Mouse (Mus musculus) midbrain, embryonic 13.5 days (tissue): ENCODE results near the gene Chrna1. TPM values are rescaled to one million over a fixed set of nuclear protein-coding genes. Genes with fewer than 3 reads are reported as not detected.

Experiments used
- ATAC-seq: fragments of 200-750 bp; cut with Nextera tagmentation; 2 replicates; pipeline ENCODE4 v1.8.0; 2017; ENCODE audit warnings: mild to moderate bottlenecking, moderate TSS enrichment, moderate library complexity
- H3K27ac ChIP-seq: fragments of 300-500 bp; sonication (generic); 2 replicates; pipeline ENCODE4 v1.5.1; 2015; ENCODE audit warnings: inconsistent platforms, mild to moderate bottlenecking, moderate library complexity
- H3K27me3 ChIP-seq: fragments of 300-500 bp; sonication (generic); 2 replicates; pipeline ENCODE4 v1.6.1; 2015; ENCODE audit warnings: mild to moderate bottlenecking, inconsistent platforms
- H3K36me3 ChIP-seq: fragments of 300-500 bp; sonication (generic); 2 replicates; pipeline ENCODE4 v1.6.1; 2015; ENCODE audit warnings: mild to moderate bottlenecking, inconsistent platforms
- H3K4me1 ChIP-seq: fragments of 300-500 bp; sonication (generic); replicated peaks from 2 replicates; pipeline ENCODE4 v1.6.1; 2015; ENCODE audit warnings: inconsistent platforms
- H3K4me2 ChIP-seq: fragments of 300-500 bp; sonication (generic); replicated peaks from 2 replicates; pipeline ENCODE4 v1.6.1; 2015; ENCODE audit warnings: moderate library complexity, mild to moderate bottlenecking, inconsistent platforms
- H3K4me3 ChIP-seq: fragments of 300-500 bp; sonication (generic); replicated peaks from 2 replicates; pipeline ENCODE4 v1.5.1; 2015; ENCODE audit warnings: mild to moderate bottlenecking, inconsistent platforms
- H3K9ac ChIP-seq: fragments of 300-500 bp; sonication (generic); replicated peaks from 2 replicates; pipeline ENCODE4 v1.6.1; 2015; ENCODE audit warnings: mild to moderate bottlenecking, inconsistent platforms
- H3K9me3 ChIP-seq: fragments of 300-500 bp; sonication (generic); 2 replicates; pipeline ENCODE4 v1.6.1; 2016; ENCODE audit warnings: mild to moderate bottlenecking, inconsistent platforms
- WGBS: fragments of 180-500 bp; shearing (Covaris S2); methylation state at CpG from one replicate; pipeline ENCODE4 v1.1.7; 2015; 5-methylcytosine and 5-hydroxymethylcytosine counted together
- polyA plus RNA-seq: library from polyadenylated mRNA; unstranded; fragments of >200 nt; fragmentation: Nextera tagmentation; extraction: Ambion mirVana; gene quantifications from 2 replicates; pipeline ENCODE4 v1.2.1, GENCODE M21; 2015

The Chrna1 gene
- polyA plus RNA-seq, 1 experiment from 2014 or later: 0.12 TPM

DNA sequence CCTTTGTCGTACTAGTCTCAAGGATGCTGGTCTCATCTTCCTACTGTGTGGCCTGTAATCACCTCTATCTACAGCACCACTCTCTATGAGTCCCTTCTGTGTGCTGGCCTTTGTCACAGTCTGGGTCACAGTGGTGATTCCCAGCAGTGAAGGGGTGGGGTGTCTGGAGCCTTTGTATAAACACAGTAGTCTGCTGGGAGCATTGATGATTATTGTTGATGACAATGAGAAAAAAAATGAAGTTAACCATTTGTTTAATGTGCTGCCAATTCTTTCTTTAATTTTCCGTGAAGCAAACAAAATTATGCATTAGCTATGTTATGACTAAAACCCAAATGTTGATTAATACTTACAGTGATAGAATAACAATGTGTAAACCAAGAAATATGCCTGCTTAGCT, 8.8 kb upstream of the Chrna1 start:
- H3K9ac ChIP-seq: no peak overlapping the region
- H3K4me3 ChIP-seq: no peak overlapping the region
- peaks cover 23% of the 10 kb centered on the region; the same call in 1 of the 2 replicates for H3K27me3 ChIP-seq
- no peak for ATAC-seq
- no peaks in the 10 kb centered on the region for H3K36me3 ChIP-seq
- H3K4me1 ChIP-seq: peaks cover 18% of the 10 kb centered on the region
- H3K27ac ChIP-seq: no peak overlapping the region
- H3K9me3 ChIP-seq: no peaks in the 10 kb centered on the region
- WGBS: 77% methylated on average over 2 of the region's 2 CpGs
- no peak overlapping the region for H3K4me2 ChIP-seq

DNA sequence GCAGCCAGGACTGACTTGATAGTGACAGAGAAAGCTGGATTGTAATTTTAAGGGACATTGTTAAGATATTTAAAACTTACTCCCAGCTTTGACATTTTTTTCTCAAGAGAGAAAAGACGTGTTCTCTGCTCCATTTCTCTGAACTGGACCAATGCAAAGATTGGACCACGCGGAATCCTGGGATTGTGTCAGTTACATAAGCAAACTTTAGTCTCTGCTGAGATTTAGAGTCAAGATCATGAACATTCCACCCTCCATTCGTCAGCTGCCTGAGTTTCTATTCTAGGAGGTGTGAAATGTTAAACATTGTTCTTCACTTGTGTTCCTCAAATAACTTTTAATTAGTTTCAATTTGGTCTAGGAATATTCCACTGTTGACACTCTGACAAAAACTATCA, 7.0 kb upstream of the Chrna1 start:
- Histone ChIP-seq H3K9ac (no peak overlapping the region), H3K4me3 (no peak overlapping the region), H3K27ac (no peak overlapping the region), H3K36me3 (no peaks in the 10 kb centered on the region), H3K4me1 (peaks cover 18% of the 10 kb centered on the region), H3K9me3 (no peaks in the 10 kb centered on the region), H3K4me2 (no peak overlapping the region), H3K27me3 (peaks cover 28% of the 10 kb centered on the region; the same call in 1 of the 2 replicates)
- 70% methylated on average over 4 of the region's 4 CpGs for WGBS
- no peak for ATAC-seq

DNA sequence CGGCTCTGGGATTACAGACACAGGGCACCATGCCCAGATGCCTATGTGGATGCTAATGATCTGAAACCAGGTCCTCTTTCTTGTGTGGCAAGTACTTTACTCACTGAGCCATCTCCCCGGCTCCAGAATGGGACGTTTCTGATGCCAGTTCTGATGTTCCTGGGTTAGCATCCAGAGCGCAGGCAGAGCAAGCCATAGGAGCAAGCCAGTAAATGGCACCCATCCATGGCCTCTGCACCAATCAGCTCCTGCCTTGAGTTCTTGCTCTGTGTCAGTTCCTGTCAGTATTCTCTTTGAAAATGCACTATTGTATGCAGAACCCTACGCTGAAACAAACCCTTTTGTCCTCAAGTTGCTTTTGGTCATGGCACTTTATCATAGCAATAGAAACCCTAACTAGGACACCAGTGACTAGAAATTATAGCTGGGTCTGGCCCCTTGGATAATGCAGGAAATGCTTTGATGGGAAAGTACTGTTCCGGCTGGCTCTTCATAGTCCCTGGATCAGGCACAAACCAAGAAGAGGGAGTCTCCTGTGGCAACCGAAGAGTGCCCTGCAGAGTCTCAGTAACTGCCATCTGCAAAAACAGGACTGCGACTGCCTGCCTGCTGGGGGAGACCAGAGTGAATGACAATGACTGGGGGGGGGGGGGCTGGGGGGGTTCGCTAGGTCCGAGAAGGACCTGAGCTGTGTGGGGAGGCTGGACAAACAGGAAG, 6.4 kb upstream of the Chrna1 start:
- no peaks in the 10 kb centered on the region for H3K9me3 ChIP-seq
- ATAC-seq: no peak
- H3K36me3 ChIP-seq: no peaks in the 10 kb centered on the region
- H3K27me3 ChIP-seq: peaks cover 28% of the 10 kb centered on the region; the same call in 1 of the 2 replicates
- no peak overlapping the region for H3K4me3 ChIP-seq
- H3K9ac ChIP-seq: no peak overlapping the region
- H3K4me2 ChIP-seq: no peak overlapping the region
- 45% methylated on average over 10 of the region's 10 CpGs for WGBS
- no peak overlapping the region for H3K27ac ChIP-seq
- H3K4me1 ChIP-seq: peaks cover 18% of the 10 kb centered on the region

DNA sequence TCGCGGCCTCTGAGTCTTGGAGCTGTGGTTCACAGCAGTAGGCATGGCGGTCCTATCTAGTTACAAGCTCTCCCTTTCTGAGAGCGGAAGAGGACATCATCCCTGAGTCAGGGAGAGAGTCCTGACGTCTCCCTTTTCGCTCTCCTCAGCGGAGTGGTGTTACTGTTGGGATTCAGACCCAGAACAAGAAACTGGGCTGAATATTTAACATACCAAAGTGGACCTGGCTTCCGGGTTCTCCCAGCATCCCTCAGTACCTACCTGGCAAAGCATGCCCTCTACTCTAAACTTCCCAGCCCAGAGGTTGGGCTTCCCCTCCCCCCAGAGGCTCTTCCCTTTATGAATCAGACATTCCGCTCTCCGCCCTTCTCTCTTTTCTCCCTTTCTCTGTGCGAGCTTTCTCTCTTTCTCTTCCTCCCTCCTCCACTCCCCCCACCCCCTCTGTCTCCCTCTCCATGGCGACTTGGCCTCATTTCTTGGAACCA, 5.3 kb upstream of the Chrna1 start:
- H3K4me3 ChIP-seq: peak overlapping the region; percentile 43
- H3K4me2 ChIP-seq: peak overlapping the region; percentile 63
- H3K27me3 ChIP-seq: peaks cover 23% of the 10 kb centered on the region; the same call in 1 of the 2 replicates
- 10% methylated on average over 12 of the region's 12 CpGs for WGBS
- H3K27ac ChIP-seq: no peak overlapping the region
- H3K4me1 ChIP-seq: peaks cover 15% of the 10 kb centered on the region
- peak overlapping the region; percentile 47 for H3K9ac ChIP-seq
- ATAC-seq: peak; percentile 43; the same call in 1 of the 2 replicates
- no peaks in the 10 kb centered on the region for H3K36me3 ChIP-seq
- H3K9me3 ChIP-seq: no peaks in the 10 kb centered on the region

- H3K9ac ChIP-seq: peak overlapping the region; percentile 47
- H3K27ac ChIP-seq: no peak overlapping the region
- peaks cover 20% of the 10 kb centered on the region; the same call in 1 of the 2 replicates for H3K27me3 ChIP-seq
- peak; percentile 84 for ATAC-seq
- H3K36me3 ChIP-seq: no peaks in the 10 kb centered on the region
- peak overlapping the region; percentile 63 for H3K4me2 ChIP-seq
- 3% methylated on average over 18 of the region's 18 CpGs for WGBS
- H3K4me3 ChIP-seq: peak overlapping the region; percentile 43
- no peaks in the 10 kb centered on the region for H3K9me3 ChIP-seq
- peaks cover 9% of the 10 kb centered on the region for H3K4me1 ChIP-seq
These were observed 4.7 kb upstream of the Chrna1 start for GRCm38 (mm10) chr2:73584645-73585346.

DNA sequence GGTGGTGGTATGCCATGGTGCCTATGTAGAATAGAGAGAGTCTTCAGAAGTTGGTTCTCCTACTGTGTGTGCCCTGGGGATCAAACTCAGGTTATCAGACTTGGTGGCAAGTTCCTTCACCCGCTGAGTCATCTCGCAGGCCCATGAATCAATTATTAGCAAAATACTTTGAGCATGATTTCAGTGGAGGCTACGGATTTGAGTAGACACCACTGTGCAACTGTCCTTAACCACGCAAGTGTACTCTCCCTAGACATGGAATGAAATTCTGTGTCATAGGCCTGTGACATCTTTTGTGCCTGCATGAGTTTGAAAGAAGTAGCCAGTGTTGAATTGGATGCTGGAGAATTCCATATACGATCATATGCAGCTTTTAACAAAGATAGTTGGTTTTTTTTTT, 582 bp upstream of the Chrna1 start:
- WGBS: 89% methylated on average over 5 of the region's 5 CpGs
- no peak overlapping the region for H3K9ac ChIP-seq

GRCm38 (mm10) chr2:73579168-73579567, 970 bp downstream of the Chrna1 start:
- no peaks in the 10 kb centered on the region for H3K36me3 ChIP-seq
- ATAC-seq: no peak
- H3K4me1 ChIP-seq: no peaks in the 10 kb centered on the region
- no peak overlapping the region for H3K4me3 ChIP-seq
- H3K9ac ChIP-seq: no peak overlapping the region
- H3K27me3 ChIP-seq: 0 out of 2 replicates have a peak, but pooled peaks cover 8% of the 10 kb centered on the region
- WGBS: 77% methylated on average over 5 of the region's 5 CpGs
- H3K4me2 ChIP-seq: no peak overlapping the region
- H3K9me3 ChIP-seq: no peaks in the 10 kb centered on the region
- no peak overlapping the region for H3K27ac ChIP-seq

More for the DNA sequence above, 582 bp upstream of the Chrna1 start:
- H3K36me3 ChIP-seq: no peaks in the 10 kb centered on the region
- no peaks in the 10 kb centered on the region for H3K9me3 ChIP-seq
- peaks cover 8% of the 10 kb centered on the region for H3K4me1 ChIP-seq
- no peak overlapping the region for H3K4me3 ChIP-seq
- ATAC-seq: no peak
- H3K27me3 ChIP-seq: 0 out of 2 replicates have a peak, but pooled peaks cover 5% of the 10 kb centered on the region
- H3K4me2 ChIP-seq: no peak overlapping the region
- H3K27ac ChIP-seq: no peak overlapping the region

DNA sequence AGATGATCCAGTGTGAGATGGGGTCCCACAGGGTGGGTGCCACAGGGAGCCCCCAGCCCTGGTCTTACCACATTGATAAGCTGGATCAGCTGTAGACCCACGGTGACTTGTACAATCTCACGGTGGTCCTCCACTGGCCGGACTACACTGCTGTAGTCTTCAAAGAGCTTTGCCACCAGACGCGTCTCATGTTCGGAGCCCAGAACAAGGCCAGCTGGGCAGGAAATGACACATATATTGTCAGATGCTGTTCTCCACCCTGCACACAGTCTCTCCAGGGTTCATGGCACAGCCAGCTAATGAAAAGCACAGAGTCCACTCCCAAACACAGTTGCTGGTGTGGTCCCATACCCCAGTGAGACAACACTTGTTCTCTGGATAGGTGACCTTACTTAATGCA, 5.7 kb downstream of the Chrna1 start:
- Histone ChIP-seq H3K9ac (no peak overlapping the region), H3K4me2 (no peak overlapping the region), H3K27me3 (0 out of 2 replicates have a peak, but pooled peaks cover 8% of the 10 kb centered on the region), H3K4me1 (0 out of 2 replicates have a peak, but pooled peaks cover 6% of the 10 kb centered on the region), H3K27ac (no peak overlapping the region), H3K36me3 (no peaks in the 10 kb centered on the region), H3K4me3 (no peak overlapping the region), H3K9me3 (no peaks in the 10 kb centered on the region)
- no peak for ATAC-seq
- WGBS: 91% methylated on average over 6 of the region's 6 CpGs

DNA sequence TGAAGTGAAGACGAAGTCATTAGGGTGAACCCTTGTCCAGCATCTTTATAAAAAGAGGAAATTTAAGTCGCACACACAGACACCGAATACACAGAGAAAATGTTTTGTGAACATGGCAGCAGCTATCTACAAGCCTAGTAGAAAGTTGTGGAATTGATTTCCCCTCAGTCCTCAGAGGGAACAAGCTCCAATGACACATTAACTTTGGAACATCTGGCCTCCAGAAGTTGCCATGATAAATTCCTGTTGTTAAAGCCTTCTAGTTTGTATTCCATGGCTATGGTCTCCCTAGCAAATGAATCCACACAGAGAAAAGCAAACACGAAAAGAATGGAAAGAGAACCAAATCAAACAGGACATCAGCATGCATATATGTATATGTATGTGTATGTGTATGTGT, 6.6 kb downstream of the Chrna1 start:
- Histone ChIP-seq H3K4me1 (0 out of 2 replicates have a peak, but pooled peaks cover 6% of the 10 kb centered on the region), H3K9me3 (no peaks in the 10 kb centered on the region), H3K4me3 (no peak overlapping the region), H3K36me3 (no peaks in the 10 kb centered on the region), H3K27ac (no peak overlapping the region), H3K9ac (no peak overlapping the region), H3K27me3 (peaks cover 13% of the 10 kb centered on the region), H3K4me2 (no peak overlapping the region)
- ATAC-seq: no peak
- 94% methylated on average over 4 of the region's 4 CpGs for WGBS

DNA sequence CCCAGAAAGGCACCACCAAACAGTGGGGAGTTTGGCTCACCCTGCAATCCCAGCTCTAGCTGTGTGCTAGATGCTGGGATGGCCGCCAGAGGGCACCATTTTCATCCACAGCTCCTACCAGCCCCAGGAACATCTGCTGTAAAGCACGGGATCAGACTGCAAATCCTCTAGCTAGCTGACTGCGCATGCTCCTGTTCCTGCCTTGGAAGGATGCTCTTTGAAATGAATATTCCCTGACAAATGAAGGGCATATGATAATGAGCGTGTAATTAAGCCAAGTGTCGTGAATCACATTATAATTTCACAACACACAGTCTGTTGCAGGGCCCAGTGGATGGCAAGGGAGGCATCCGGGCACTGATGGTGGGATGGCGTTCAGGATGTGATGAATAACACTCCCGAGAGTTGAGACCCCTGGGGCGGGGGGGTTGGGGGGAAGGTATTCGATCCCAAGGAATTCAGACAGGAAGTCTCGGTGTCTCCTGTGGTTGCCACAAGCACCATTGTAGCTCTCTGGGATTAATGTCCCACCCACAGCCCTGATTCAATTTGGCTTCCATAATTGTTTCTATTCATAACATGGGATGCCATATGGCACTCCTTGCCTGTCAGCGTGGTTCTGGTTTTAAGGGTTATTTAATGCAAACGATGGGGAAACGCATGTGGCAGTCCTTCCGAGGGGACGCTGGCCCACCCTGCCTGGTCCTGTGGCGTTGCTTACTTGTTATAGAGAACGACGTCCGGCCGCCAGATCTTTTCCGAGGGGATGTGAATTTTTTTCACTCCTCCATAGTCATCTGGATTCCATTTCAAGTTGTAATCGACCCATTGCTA, 7.4 kb downstream of the Chrna1 start:
- Histone ChIP-seq H3K4me1 (0 out of 2 replicates have a peak, but pooled peaks cover 6% of the 10 kb centered on the region), H3K9me3 (no peaks in the 10 kb centered on the region)

DNA sequence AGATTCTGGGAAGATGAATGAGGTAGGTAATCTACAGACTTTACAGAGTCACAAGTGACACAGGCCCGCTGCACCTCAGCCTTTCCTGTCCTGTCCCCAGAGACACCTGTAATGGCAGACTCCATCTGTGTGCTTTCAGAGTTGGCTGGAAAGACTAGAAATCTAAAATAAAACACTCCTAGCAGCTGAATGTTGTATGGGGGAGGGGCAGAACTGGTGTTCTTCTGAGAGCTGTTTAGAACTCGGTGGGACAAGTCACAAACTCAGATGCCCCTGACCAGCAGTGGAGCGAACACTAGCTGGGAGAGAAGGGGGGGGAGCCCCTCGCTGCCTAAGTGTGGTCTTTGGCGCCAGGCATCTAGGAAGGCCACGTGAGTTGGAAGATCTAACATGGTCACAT, 8.2 kb downstream of the Chrna1 start:
- no peak for ATAC-seq
- Histone ChIP-seq H3K9me3 (no peaks in the 10 kb centered on the region), H3K4me2 (no peak overlapping the region), H3K4me1 (0 out of 2 replicates have a peak, but pooled peaks cover 6% of the 10 kb centered on the region), H3K9ac (no peak overlapping the region), H3K27ac (no peak overlapping the region), H3K36me3 (no peaks in the 10 kb centered on the region), H3K27me3 (peaks cover 20% of the 10 kb centered on the region), H3K4me3 (no peak overlapping the region)
- 69% methylated on average over 6 of the region's 6 CpGs for WGBS

More for the DNA sequence above, 7.4 kb downstream of the Chrna1 start:
- H3K9ac ChIP-seq: 0 out of 2 replicates have a peak overlapping the region, but pooled peaks have one; percentile 29
- H3K27me3 ChIP-seq: peaks cover 20% of the 10 kb centered on the region
- peak overlapping the region; percentile 56 for H3K4me2 ChIP-seq
- peak overlapping the region; percentile 65 for H3K27ac ChIP-seq
- ATAC-seq: peak; percentile 94
- WGBS: 15% methylated on average over 23 of the region's 23 CpGs
- no peaks in the 10 kb centered on the region for H3K36me3 ChIP-seq
- H3K4me3 ChIP-seq: peak overlapping the region; percentile 35
